Mouse (Mus musculus) lung, embryonic 14.5 days (tissue): ENCODE data around the gene Ryr3. TPM values are rescaled to one million over a fixed set of nuclear protein-coding genes. Genes with fewer than 3 reads are reported as not detected.
"Not testable (repeated sequence)": the region's sequence is repeated elsewhere in the genome, so short reads cannot be mapped to it uniquely, and the experiment has no call there.

ENCODE experiments used
- ATAC-seq: fragments of 200-750 bp; cut with Nextera tagmentation; 2 replicates; pipeline ENCODE4 v1.8.0; 2017; ENCODE audit warnings: mild to moderate bottlenecking, moderate TSS enrichment, moderate library complexity; ENCODE audit not compliant: insufficient read depth
- DNase-seq: peaks from one replicate; pipeline ENCODE4 v3.0.0-alpha.2; 2015
- H3K27ac ChIP-seq: fragments of 300-500 bp; sonication (generic); 2 replicates; pipeline ENCODE4 v1.5.1; 2014; ENCODE audit warnings: low read depth, mild to moderate bottlenecking, moderate library complexity
- H3K27me3 ChIP-seq: fragments of 300-500 bp; sonication (generic); 2 replicates; pipeline ENCODE4 v1.6.1; 2014; ENCODE audit warnings: low read length, control low read depth; ENCODE audit not compliant: insufficient read depth
- H3K36me3 ChIP-seq: fragments of 300-500 bp; sonication (generic); 2 replicates; pipeline ENCODE4 v1.6.1; 2014; ENCODE audit warnings: control low read depth; ENCODE audit not compliant: insufficient read depth
- H3K4me1 ChIP-seq: fragments of 300-500 bp; sonication (generic); 2 replicates; pipeline ENCODE4 v1.6.1; 2014; ENCODE audit warnings: antibody characterized with exemption, control low read depth; ENCODE audit not compliant: insufficient read depth
- H3K4me2 ChIP-seq: fragments of 300-500 bp; sonication (generic); 2 replicates; pipeline ENCODE4 v1.6.1; 2014; ENCODE audit warnings: mild to moderate bottlenecking
- H3K4me3 ChIP-seq: fragments of 300-500 bp; sonication (generic); 2 replicates; pipeline ENCODE4 v1.5.1; 2014; ENCODE audit warnings: low read depth, low read length
- H3K9ac ChIP-seq: fragments of 300-500 bp; sonication (generic); 2 replicates; pipeline ENCODE4 v1.6.1; 2014
- H3K9me3 ChIP-seq: fragments of 300-500 bp; sonication (generic); 2 replicates; pipeline ENCODE4 v1.6.1; 2016; ENCODE audit warnings: low read depth, low read length, control low read depth
- CTCF ChIP-seq: IDR thresholded peaks from 2 replicates; pipeline ENCODE4 v1.5.1; 2016; ENCODE audit warnings: antibody characterized with exemption, low read depth
- WGBS: fragments of 180-500 bp; shearing (Covaris S2); extraction: QIAGEN DNeasy Blood & Tissue Kit; methylation state at CpG from one replicate; pipeline ENCODE4 v1.1.7; 2014; 5-methylcytosine and 5-hydroxymethylcytosine counted together
- polyA plus RNA-seq: library from polyadenylated mRNA; unstranded; fragments of >200 nt; fragmentation: Nextera tagmentation; extraction: Ambion mirVana; gene quantifications from 2 replicates; pipeline ENCODE4 v1.2.1, GENCODE M21; 2014

Ryr3 gene
- polyA plus RNA-seq, 1 experiment from 2014 or later, result 1.7 TPM

DNA sequence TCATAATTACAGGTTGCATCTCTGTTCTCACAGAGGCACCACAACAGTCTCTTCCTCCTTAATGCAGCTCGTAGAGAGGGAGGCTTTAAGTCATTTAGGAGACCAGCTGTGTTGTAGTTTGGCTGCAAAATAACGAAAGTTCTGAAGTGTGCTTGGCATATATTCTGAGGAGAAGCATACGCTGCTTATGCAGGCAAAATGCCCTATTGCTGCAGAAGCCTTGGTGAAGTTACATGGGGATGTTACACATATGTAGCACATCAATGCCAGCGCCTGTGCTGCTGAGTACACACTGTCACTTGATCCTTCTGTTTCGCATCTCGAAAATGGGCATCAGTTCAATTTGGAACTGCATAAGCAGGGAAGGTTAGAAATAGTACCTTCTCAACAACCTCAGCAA is 112.3 kb downstream of the Ryr3 start:
- Histone ChIP-seq H3K9ac (no peak overlapping the region), H3K4me2 (no peak overlapping the region), H3K36me3 (no peaks in the 10 kb centered on the region), H3K27me3 (no peaks in the 10 kb centered on the region), H3K4me1 (no peaks in the 10 kb centered on the region), H3K9me3 (no peaks in the 10 kb centered on the region), H3K27ac (no peak overlapping the region), H3K4me3 (no peak overlapping the region)
- 74% methylated on average over 6 of the region's 6 CpGs for WGBS
- no peak for ATAC-seq
- no peak for TF ChIP-seq CTCF
- peak; percentile 28 for DNase-seq

DNA sequence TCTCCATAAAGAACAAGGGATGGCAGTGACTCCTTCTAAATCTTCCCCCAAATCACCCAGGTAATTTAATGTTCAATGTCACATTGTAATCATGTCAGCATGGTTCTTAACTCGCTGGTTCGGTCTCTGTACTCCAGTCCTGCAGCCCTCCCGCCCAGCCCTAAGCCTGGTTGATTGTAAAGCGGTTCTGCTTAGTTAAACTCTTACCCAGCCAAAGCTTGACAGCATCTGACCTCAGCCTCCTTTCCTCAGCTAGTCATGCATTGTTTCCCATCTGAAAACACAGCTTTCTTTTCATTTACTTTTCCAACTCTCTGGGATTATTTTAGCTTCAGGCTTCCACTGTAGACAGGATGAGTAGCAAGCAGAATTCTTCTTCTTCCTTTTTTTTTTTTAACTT is 121.7 kb downstream of the Ryr3 start:
- Histone ChIP-seq H3K9ac (no peak overlapping the region), H3K4me1 (no peaks in the 10 kb centered on the region), H3K27ac (no peak overlapping the region), H3K4me2 (no peak overlapping the region), H3K27me3 (no peaks in the 10 kb centered on the region), H3K4me3 (no peak overlapping the region), H3K9me3 (no peaks in the 10 kb centered on the region), H3K36me3 (no peaks in the 10 kb centered on the region)
- DNase-seq (no peak), ATAC-seq (no peak)
- WGBS, result 76% methylated on average over 4 of the region's 4 CpGs
- no peak for TF ChIP-seq CTCF

DNA sequence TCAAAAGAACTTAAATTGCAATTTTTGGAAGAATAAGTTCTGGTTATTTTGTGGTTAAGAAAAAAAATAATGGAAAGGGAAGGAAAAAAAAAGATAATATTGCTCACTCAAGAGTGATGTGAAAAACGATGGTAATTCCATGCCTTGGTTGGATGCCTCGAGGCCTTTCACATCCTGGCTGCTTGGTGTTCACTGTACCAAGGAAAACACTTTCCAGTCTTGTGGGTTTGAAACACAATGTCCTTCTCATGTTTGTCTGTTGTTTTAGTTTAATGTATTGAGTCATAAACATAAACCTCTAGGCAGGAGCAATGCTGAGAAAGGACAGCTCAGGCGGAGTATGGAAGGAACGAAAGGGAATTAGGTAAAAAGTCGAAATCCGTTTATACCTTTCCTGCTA is 122.8 kb downstream of the Ryr3 start:
- ATAC-seq, result no peak

DNA sequence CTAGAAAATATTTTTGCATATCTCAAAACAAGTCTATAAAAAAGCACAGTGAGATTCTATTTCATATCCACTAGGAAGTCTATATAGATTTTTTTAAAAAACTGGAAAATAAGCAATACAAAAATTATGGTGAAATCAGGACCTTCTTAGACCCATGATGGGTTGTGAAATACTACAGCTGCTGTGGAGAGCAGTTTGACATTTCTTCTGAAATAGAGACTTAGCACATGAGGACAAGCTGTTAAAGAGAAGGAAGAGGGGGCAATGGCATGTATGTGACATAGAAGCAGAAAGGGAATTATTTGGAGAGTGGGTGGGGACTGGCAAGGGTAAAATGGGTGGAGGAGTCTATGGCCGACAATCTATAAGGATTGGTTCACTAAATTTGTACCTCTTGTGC is 124.1 kb downstream of the Ryr3 start:
- peak; percentile 41 for DNase-seq
- Histone ChIP-seq H3K27ac (no peak overlapping the region), H3K36me3 (no peaks in the 10 kb centered on the region), H3K4me3 (no peak overlapping the region), H3K4me2 (no peak overlapping the region), H3K27me3 (no peaks in the 10 kb centered on the region), H3K4me1 (no peaks in the 10 kb centered on the region), H3K9me3 (no peaks in the 10 kb centered on the region), H3K9ac (no peak overlapping the region)
- ATAC-seq, result peak; percentile 38; the same call in 1 of the 2 replicates
- WGBS, result 68% methylated on average over 1 of the region's 1 CpGs
- no peak for TF ChIP-seq CTCF

More for the DNA sequence above, 122.8 kb downstream of the Ryr3 start:
- DNase-seq, result no peak
- no peak for TF ChIP-seq CTCF
- Histone ChIP-seq H3K27ac (no peak overlapping the region), H3K9me3 (no peaks in the 10 kb centered on the region), H3K4me2 (no peak overlapping the region), H3K36me3 (no peaks in the 10 kb centered on the region), H3K27me3 (no peaks in the 10 kb centered on the region), H3K9ac (no peak overlapping the region), H3K4me3 (no peak overlapping the region), H3K4me1 (no peaks in the 10 kb centered on the region)
- 89% methylated on average over 6 of the region's 6 CpGs for WGBS

DNA sequence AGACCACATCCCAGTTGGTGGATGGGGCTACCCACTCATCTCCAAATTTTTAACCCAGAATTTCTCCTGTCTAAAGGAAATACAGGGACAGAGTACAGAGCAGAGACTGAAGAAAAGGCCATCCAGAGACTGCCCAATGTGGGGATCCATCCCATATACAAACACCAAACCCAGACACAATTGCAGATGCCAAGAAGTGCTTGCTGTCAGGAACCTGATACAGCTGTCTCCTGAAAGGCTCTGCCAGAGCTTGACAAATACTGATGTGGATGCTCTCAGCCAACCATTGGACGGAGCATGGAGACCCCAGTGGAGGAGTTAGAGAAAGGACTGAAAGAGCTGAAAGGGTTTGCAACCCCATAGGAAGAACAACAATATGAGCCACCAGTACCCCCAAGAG is 125.6 kb downstream of the Ryr3 start:
- DNase-seq (peak; percentile 67), ATAC-seq (peak; percentile 83)
- 53% methylated on average over 1 of the region's 1 CpGs for WGBS
- H3K9me3 ChIP-seq, H3K4me3 ChIP-seq, H3K27me3 ChIP-seq, H3K9ac ChIP-seq, H3K4me2 ChIP-seq, H3K36me3 ChIP-seq, H3K27ac ChIP-seq, H3K4me1 ChIP-seq: not testable (repeated sequence)

DNA sequence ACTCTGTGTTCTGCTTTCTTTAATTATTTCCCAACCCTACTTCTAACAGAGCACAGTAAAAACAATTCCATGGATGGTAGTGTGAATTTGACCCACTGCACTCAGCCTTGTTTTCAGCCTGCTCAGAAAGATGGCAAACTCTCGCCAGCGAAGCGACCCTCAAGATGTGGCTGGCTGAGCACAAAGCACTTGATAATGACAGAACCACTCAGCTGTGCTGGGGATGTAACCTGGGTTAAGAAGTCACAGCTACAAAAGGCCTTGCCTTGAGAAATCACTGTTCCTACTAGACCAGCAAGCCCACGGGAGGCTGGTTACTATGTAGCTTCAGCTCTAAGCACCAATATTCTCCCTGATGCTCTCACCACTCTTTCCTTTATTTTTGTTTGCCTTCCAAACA is 140.5 kb downstream of the Ryr3 start:
- DNase-seq (no peak), ATAC-seq (no peak)
- Histone ChIP-seq H3K27ac (no peak overlapping the region), H3K4me3 (no peak overlapping the region), H3K36me3 (no peaks in the 10 kb centered on the region), H3K9me3 (no peaks in the 10 kb centered on the region), H3K9ac (no peak overlapping the region), H3K27me3 (no peaks in the 10 kb centered on the region), H3K4me2 (no peak overlapping the region), H3K4me1 (no peaks in the 10 kb centered on the region)
- no peak for TF ChIP-seq CTCF
- WGBS, result 82% methylated on average over 4 of the region's 4 CpGs

DNA sequence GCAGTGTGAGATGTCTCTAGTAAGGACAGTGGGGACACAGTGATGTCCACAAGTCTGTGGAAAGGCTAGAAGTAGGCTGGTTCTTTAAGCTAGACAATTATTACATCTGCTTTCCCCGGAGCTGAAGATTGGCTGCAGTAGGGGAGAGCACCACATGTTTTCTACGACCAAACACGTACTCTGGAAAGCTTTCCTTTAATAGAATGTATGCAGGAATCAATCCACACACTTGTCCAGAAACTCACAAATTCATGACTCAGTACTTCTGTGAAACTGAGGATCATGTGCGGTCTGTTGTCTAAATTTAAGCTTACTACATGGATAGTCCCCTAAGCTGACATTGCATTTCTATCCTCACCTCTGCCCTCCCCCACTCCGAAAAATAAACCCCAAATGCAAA is 157.5 kb downstream of the Ryr3 start:
- no peaks in the 10 kb centered on the region for H3K36me3 ChIP-seq
- DNase-seq (peak; percentile 21), ATAC-seq (0 out of 2 replicates have a peak, but pooled peaks have one; percentile 31)
- no peak overlapping the region for H3K9ac ChIP-seq
- H3K4me1 ChIP-seq, result no peaks in the 10 kb centered on the region
- no peaks in the 10 kb centered on the region for H3K9me3 ChIP-seq
- 70% methylated on average over 5 of the region's 5 CpGs for WGBS
- no peak overlapping the region for H3K27ac ChIP-seq
- H3K4me2 ChIP-seq, result no peak overlapping the region
- no peak for TF ChIP-seq CTCF
- H3K27me3 ChIP-seq, result no peaks in the 10 kb centered on the region
- no peak overlapping the region for H3K4me3 ChIP-seq

DNA sequence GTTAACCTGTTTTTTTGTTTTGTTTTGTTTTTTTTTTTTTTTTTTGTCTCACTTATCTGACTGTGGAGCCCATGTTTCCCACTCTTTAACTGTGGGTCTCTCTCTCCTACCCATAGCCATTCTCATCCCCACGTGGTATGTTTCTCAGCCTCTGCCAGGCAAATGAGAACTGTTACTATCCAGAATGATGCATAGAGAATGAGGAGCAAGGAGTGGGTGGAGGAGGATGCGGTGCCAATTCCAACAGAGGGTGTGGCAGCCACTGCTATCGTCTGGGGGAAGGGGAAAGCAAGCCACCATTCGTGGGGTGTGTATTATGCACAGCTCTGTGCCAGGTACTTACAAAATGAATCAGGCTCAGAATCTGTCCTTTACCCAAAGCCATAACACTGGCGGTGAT is 158.0 kb downstream of the Ryr3 start:
- Histone ChIP-seq H3K9me3 (no peaks in the 10 kb centered on the region), H3K27me3 (no peaks in the 10 kb centered on the region), H3K36me3 (no peaks in the 10 kb centered on the region), H3K27ac (no peak overlapping the region), H3K4me1 (no peaks in the 10 kb centered on the region), H3K4me3 (no peak overlapping the region), H3K9ac (no peak overlapping the region), H3K4me2 (no peak overlapping the region)
- ATAC-seq (no peak), DNase-seq (no peak)
- TF ChIP-seq CTCF, result no peak
- WGBS, result 53% methylated on average over 5 of the region's 5 CpGs
